Mouse (Mus musculus): ENCODE results near the gene Gid4. TPM values are rescaled to one million over a fixed set of nuclear protein-coding genes. Genes with fewer than 3 reads are reported as not detected.

The Gid4 gene
- total RNA-seq (2023) = 10 to 100 TPM; 25.0 to 25.7 TPM

DNA sequence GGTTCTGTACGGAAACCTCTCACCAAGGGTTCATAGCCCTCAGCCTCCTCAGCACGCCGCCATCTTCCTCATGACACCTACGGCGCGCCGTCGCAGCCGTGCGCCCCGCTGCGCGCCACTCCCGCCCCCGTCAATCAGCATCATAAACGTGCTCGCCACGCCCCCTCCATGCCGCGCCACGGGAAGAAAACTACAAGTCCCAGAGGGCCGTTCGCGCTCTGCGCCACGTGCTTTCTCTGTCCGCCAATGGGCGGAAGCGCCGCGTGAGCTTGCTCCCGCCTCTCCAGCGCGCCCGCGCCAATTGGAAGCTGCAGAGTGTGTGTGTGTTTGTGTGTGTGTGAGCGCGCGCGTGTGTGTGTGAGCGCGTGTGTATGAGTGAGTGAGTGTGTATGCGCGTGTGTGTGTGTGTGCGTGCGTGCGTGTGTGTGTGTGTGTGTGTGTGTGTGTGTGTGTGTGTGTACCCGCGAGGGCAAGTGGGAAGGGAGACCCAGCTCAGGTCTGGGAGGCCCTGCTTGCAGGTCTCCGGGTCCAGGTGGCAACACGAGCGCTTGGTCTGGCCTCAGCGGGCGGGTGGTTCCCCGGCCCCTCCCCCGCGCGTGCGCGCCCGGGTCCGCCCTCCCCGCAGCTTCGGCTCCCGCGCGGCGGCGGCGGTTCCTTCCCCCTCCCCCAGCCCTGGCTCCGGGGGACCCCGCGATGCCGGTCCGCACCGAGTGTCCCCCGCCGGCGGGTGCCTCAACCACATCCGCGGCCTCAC is at the start of gene Gid4:
TSS of gene Gid4 (plus strand) at position 183 of the 754 bp plus-strand sequence.

DNA sequence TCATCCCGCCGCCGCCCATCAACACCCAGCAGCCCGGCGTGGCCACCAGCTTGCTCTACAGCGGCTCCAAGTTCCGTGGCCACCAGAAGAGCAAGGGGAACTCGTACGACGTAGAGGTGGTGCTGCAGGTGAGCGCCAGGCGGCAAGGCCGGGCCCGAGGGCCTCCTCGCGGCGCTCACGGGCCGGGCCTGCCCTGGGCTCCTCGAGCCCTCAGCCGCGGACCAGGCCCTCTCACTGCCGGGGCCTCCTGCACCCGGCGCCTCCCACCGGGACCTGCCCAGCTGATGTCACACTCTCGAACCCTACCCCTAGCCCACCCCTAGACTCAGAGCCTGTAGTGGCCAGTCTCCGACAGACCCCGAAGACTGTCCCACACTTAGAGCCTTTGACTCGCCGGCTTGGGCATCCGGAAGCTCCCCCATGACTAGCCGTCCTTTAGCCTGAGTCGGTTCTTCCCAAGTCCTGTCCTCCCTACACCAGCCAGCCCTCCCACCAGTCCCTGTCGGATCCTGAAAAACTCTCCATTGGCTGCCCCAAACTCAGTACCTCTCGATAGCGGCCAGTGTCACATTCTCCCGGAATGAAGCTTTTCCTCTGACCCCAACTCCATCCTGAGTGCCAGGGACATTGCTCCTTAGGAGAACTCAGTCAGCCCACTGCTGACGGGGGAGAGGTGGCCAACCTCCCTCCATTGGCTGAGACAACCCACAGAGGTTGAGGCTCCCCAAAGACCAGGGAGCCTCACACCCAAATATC is 950 bp downstream of the Gid4 start, which contains the start of gene Atpaf2:
TSS of gene Atpaf2 (minus strand) at position 741 of the 756 bp plus-strand sequence.

DNA sequence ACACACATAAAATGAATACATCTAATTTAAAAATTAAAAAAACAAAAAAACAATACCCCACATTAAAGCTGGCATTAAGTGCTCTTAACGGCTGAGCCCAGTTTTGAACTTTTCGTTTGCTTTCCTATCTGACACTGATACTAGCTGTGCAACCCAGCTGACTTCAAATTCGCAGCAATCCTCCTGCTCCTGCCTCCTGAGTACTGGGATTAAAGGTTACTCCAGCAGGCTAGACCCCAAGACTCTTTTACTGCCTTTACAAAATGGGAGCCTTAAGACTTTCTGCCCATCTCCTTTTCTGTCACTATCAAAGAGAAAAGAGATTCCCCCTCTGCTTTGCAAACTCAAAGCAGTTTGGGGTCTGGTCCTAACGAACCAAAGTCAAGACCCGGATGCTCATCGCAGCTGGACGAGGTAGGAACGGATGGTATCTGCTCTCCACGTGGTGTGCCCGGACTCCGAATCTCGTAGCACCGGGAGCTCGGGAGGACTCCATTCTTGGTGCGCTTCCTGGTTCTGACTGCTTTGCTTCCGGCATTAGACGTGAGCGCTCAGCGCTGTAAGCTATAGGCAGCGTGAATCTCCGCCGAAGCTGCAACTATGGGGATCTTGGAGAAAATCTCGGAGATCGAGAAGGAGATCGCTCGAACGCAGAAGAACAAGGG is 37.3 kb downstream of the Gid4 start, which contains the start of gene Drg2:
TSS of gene Drg2 (plus strand) at position 512 of the 665 bp plus-strand sequence.

DNA sequence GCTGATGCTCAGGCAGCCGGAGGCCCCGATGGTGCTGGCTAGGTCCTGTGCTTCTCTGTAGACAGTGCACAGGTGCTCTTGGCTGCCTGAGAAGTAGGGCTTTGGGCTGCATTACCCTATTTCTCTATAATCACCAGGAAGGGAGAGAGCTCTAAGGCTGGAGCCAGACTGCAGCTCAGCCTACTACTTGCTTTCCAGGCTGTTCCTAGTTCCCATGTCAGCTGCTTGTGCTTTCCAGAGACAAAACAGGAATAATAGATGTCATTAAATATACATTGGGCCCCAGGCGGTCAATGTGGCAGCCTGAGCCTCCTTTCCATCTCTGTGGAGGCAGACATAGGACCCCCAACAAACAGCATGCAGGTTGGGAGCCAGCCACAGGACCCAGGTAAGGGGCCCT is 52.1 kb downstream of the Gid4 start, which contains the start of gene Myo15:
TSS of gene Myo15 (plus strand) at position 301 of the 400 bp plus-strand sequence.

Other genes with a start within 250 kb of the Gid4 start
- 100 to 1,000 TPM; 148 to 151 TPM for gene Srebf1, start 194.6 kb upstream of the Gid4 start, total RNA-seq (2023)
- gene Tom1l2, start 64.2 kb upstream of the Gid4 start, total RNA-seq (2023) = 10 to 100 TPM; 32.2 to 36.6 TPM
- 1 to 10 TPM in 1 of 2 experiments, under 1 TPM in 1; 0.24 to 1.0 TPM for gene Drc3, start 63.8 kb upstream of the Gid4 start, total RNA-seq (2023)
- gene Atpaf2, start 1.3 kb downstream of the Gid4 start, total RNA-seq (2023) = 10 to 100 TPM; 24.8 to 34.1 TPM
- gene Drg2, start 37.4 kb downstream of the Gid4 start, total RNA-seq (2023) = 10 to 100 TPM; 60.2 to 78.1 TPM
- gene Myo15, start 52.2 kb downstream of the Gid4 start, total RNA-seq (2023) = 1 to 10 TPM; 1.5 to 1.7 TPM
- 10 to 100 TPM; 69.8 to 78.6 TPM for gene Alkbh5, start 119.2 kb downstream of the Gid4 start, total RNA-seq (2023)

Data from T-cell, adult 66 days (primary cell).